Mouse (Mus musculus) embryonic facial prominence, embryonic 10.5 days (tissue): ENCODE data around the gene Tnni2. TPM values are rescaled to one million over a fixed set of nuclear protein-coding genes. Genes with fewer than 3 reads are reported as not detected.

Source experiments
- DNase-seq: peaks from one replicate; pipeline ENCODE4 v3.0.0-alpha.2; 2017; ENCODE audit warnings: low spot score
- H3K27ac ChIP-seq: fragments of 300-500 bp; sonication (generic); replicated peaks from 2 replicates; pipeline ENCODE4 v1.5.1; 2016; ENCODE audit warnings: mild to moderate bottlenecking
- H3K27me3 ChIP-seq: fragments of 300-500 bp; sonication (generic); replicated peaks from 2 replicates; pipeline ENCODE4 v1.6.1; 2016; ENCODE audit warnings: low read depth, mild to moderate bottlenecking; ENCODE audit not compliant: poor library complexity, severe bottlenecking
- H3K36me3 ChIP-seq: fragments of 300-500 bp; sonication (generic); replicated peaks from 2 replicates; pipeline ENCODE4 v1.6.1; 2016; ENCODE audit warnings: mild to moderate bottlenecking, moderate library complexity
- H3K4me1 ChIP-seq: fragments of 300-500 bp; sonication (generic); 2 replicates; pipeline ENCODE4 v1.6.1; 2016
- H3K4me3 ChIP-seq: fragments of 300-500 bp; sonication (generic); 2 replicates; pipeline ENCODE4 v1.5.1; 2016; ENCODE audit warnings: mild to moderate bottlenecking, moderate library complexity
- H3K9me3 ChIP-seq: fragments of 300-500 bp; sonication (generic); 2 replicates; pipeline ENCODE4 v1.6.1; 2016; ENCODE audit warnings: mild to moderate bottlenecking
- WGBS: fragments of 180-500 bp; shearing (Covaris S2); methylation state at CpG from one replicate; pipeline ENCODE4 v1.1.7; 2016; 5-methylcytosine and 5-hydroxymethylcytosine counted together
- polyA plus RNA-seq: library from polyadenylated mRNA; unstranded; fragments of >200 nt; fragmentation: Nextera tagmentation; extraction: Ambion mirVana; gene quantifications from 2 replicates; pipeline ENCODE4 v1.2.1, GENCODE M21; 2016

Gene Tnni2
- polyA plus RNA-seq, 1 experiment from 2014 or later, result 1.7 TPM

DNA sequence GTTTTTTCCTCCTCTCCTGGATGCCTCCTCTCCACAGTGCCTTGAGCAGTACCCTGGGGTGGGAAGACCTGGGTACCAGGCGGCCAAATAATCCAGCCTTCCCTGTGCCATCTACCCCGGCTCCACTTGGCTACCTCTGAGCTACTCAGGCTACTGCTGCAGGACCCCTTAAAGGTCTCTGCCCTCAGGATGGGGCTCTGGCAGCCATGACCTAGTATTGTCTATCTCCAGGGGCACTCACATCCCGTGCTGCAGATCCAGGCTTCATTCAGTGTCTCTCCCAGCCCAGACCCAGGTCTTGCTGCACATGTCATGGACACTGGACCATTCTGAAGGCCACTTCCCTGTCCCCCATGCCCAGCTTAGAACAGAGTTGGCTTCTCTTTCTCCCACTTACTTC, 38.3 kb downstream of the Tnni2 start:
- no peaks in the 10 kb centered on the region for H3K27me3 ChIP-seq
- WGBS, result 87% methylated on average over 3 of the region's 3 CpGs
- peak overlapping the region; percentile 98 for H3K27ac ChIP-seq
- H3K9me3 ChIP-seq, result no peaks in the 10 kb centered on the region
- DNase-seq, result no peak
- H3K36me3 ChIP-seq, result peaks cover 2% of the 10 kb centered on the region; the same call in 1 of the 2 replicates
- H3K4me3 ChIP-seq, result no peak overlapping the region
- H3K4me1 ChIP-seq, result peaks cover 78% of the 10 kb centered on the region

DNA sequence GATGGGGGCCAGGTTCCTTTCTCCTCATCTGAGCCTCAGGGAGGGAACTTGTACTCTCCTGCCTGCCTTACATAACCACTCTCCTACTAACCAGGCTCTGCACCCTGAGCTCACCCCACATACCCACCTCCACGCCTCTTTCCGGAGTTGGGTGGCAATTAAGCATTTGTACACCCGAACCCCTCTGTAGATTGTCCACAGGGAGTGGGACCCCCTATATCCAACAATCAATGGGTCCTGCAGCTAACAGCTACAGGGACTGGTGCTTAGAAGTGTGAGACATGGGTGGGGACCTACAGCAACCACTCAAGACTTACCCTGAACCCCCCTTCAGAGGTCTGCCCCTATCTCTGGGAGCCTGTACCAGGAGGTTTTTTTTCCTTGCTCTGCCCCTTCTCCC, 39.1 kb downstream of the Tnni2 start:
- H3K4me3 ChIP-seq, result no peak overlapping the region
- 94% methylated on average over 3 of the region's 3 CpGs for WGBS
- no peaks in the 10 kb centered on the region for H3K9me3 ChIP-seq
- H3K4me1 ChIP-seq, result peaks cover 76% of the 10 kb centered on the region
- peaks cover 10% of the 10 kb centered on the region; the same call in 1 of the 2 replicates for H3K36me3 ChIP-seq
- H3K27ac ChIP-seq, result peak overlapping the region; percentile 98
- no peaks in the 10 kb centered on the region for H3K27me3 ChIP-seq
- DNase-seq, result no peak

DNA sequence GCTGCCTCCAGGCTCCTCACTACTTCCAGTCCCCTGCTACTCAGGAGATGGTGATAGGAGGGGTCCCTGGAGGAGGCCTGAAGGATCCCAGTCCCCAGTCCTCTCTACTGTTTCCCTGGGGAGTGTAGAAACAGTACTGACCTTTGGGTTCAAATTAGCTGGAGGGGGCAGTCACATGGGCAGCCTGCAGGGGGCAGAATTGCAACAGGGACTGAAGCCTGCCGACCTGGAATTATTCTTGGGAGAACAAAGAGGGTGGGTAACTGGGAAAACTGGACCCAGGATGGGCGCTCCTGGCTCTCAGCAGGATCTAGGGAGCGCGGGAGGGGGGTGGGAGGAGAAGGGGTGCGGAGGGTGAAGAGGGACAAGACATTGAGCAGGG, 39.6 kb downstream of the Tnni2 start:
- Histone ChIP-seq H3K27me3 (no peaks in the 10 kb centered on the region), H3K27ac (peak overlapping the region; percentile 98), H3K36me3 (peaks cover 11% of the 10 kb centered on the region; the same call in 1 of the 2 replicates), H3K4me3 (peak overlapping the region; percentile 49), H3K9me3 (no peaks in the 10 kb centered on the region), H3K4me1 (peaks cover 77% of the 10 kb centered on the region)
- DNase-seq, result peak; percentile 82
- WGBS, result 8% methylated on average over 5 of the region's 5 CpGs

GRCm38 (mm10) chr7:142481568-142482255, 40.1 kb downstream of the Tnni2 start:
- Histone ChIP-seq H3K4me1 (peaks cover 82% of the 10 kb centered on the region), H3K27me3 (no peaks in the 10 kb centered on the region), H3K4me3 (peak overlapping the region; percentile 49), H3K9me3 (no peaks in the 10 kb centered on the region), H3K27ac (peak overlapping the region; percentile 98), H3K36me3 (peaks cover 11% of the 10 kb centered on the region; the same call in 1 of the 2 replicates)
- DNase-seq, result peak; percentile 84
- WGBS, result 2% methylated on average over 22 of the region's 22 CpGs

DNA sequence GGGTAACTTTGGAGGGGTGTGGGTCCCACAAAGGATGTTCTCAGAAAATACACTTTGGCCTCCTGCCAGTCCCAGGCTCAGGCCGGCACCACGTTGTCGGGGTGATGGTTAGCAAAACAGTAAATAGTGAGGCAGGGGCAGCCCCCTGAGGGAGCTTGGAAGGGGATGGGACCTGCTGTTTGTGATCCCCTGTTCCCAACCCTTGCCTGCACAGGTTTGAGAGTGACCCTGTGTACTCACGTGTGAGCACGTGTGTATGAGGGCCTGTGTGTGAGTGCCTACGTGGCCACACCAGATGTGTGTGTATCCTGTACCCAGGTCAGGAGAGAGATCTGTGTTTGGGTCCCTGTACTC, 40.6 kb downstream of the Tnni2 start:
- Histone ChIP-seq H3K27ac (peak overlapping the region; percentile 98), H3K4me3 (peak overlapping the region; percentile 49), H3K9me3 (no peaks in the 10 kb centered on the region), H3K36me3 (peaks cover 11% of the 10 kb centered on the region; the same call in 1 of the 2 replicates), H3K27me3 (no peaks in the 10 kb centered on the region), H3K4me1 (peaks cover 84% of the 10 kb centered on the region)
- WGBS, result 20% methylated on average over 6 of the region's 6 CpGs
- DNase-seq, result peak; percentile 68

DNA sequence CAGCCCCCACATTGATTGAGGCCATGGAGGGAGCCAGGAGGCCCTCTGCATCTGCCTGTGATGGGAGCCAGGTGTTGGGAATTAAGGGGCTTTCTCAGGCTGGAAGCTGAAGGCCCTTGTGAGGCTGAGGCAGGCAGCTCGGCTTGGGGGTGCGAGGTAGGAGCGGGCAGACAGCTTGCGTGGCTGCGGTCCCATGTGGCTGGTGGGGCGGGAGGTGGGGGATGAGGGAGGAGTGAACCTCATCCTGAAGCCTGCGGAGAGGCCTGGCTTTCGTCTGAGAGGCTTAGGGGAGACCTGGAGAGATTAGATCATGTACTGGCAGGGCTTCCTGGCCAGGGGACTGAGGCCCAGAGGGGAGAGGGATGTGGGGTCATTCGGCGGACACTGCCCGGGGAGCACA, 41.5 kb downstream of the Tnni2 start:
- peaks cover 90% of the 10 kb centered on the region for H3K4me1 ChIP-seq
- H3K27ac ChIP-seq, result peak overlapping the region; percentile 98
- H3K36me3 ChIP-seq, result peaks cover 11% of the 10 kb centered on the region; the same call in 1 of the 2 replicates
- WGBS, result 42% methylated on average over 11 of the region's 11 CpGs
- H3K4me3 ChIP-seq, result peak overlapping the region; percentile 49; the same call in 1 of the 2 replicates
- DNase-seq, result peak; percentile 80
- no peaks in the 10 kb centered on the region for H3K9me3 ChIP-seq
- H3K27me3 ChIP-seq, result no peaks in the 10 kb centered on the region

DNA sequence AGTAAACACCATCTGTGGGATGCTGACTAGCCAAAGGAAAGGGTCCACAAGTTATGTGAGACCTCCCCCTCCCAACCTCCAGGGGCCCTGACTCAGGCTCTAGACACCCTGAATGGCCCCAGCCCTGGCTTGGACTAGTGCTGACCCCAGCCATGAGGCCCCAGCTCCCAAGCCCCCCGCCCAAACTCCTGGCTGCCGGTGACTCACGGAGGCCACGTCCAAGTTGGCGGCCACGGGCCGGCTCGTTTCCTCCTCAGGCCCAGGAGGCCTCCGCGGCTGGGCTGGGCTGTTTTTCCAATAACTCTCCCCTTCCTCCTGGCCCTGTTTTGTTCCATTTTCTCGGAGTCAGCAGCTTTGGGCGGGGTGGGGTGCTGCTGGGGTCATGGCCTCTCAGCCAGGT, 43.2 kb downstream of the Tnni2 start:
- H3K4me3 ChIP-seq, result no peak overlapping the region
- H3K9me3 ChIP-seq, result no peaks in the 10 kb centered on the region
- WGBS, result 88% methylated on average over 12 of the region's 12 CpGs
- no peak for DNase-seq
- H3K27ac ChIP-seq, result peak overlapping the region; percentile 98
- no peaks in the 10 kb centered on the region for H3K27me3 ChIP-seq
- peaks cover 84% of the 10 kb centered on the region for H3K4me1 ChIP-seq
- H3K36me3 ChIP-seq, result peaks cover 26% of the 10 kb centered on the region; the same call in 1 of the 2 replicates

GRCm38 (mm10) chr7:142486751-142487162, 45.1 kb downstream of the Tnni2 start:
- no peaks in the 10 kb centered on the region for H3K27me3 ChIP-seq
- peaks cover 68% of the 10 kb centered on the region for H3K4me1 ChIP-seq
- DNase-seq, result no peak
- H3K36me3 ChIP-seq, result peaks cover 40% of the 10 kb centered on the region
- H3K9me3 ChIP-seq, result no peaks in the 10 kb centered on the region
- peak overlapping the region; percentile 98 for H3K27ac ChIP-seq
- H3K4me3 ChIP-seq, result no peak overlapping the region
- 63% methylated on average over 8 of the region's 8 CpGs for WGBS

DNA sequence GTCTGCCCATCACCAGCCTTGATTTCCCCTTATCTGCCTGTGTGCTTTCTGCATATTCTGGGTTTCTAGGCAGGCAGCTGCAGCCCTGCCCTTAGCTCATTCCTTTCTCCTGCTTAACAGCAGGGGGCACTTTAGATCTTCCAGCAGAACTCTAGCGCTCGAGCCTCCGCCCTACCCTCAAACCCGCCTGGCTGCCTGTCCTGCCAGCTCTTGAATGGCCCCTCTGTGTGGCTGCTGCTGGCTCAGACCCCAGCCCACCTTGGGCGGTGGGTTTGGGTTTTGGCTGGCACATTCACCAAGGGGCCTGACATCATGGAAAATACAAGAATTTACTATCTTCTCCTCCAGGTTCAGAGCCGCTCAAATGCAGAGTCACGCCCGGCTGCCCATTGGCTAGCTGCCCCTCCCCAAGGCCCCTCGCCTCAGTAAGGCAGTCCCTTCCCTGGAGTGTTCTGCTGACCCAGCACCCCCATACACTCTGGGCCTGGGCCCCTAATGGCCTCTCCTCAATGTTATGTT, 45.8 kb downstream of the Tnni2 start:
- H3K27me3 ChIP-seq, result no peaks in the 10 kb centered on the region
- WGBS, result 26% methylated on average over 9 of the region's 9 CpGs
- H3K4me3 ChIP-seq, result peak overlapping the region; percentile 11; the same call in 1 of the 2 replicates
- H3K4me1 ChIP-seq, result peaks cover 62% of the 10 kb centered on the region
- peak; percentile 84 for DNase-seq
- peaks cover 40% of the 10 kb centered on the region for H3K36me3 ChIP-seq
- H3K27ac ChIP-seq, result peak overlapping the region; percentile 98
- H3K9me3 ChIP-seq, result no peaks in the 10 kb centered on the region

DNA sequence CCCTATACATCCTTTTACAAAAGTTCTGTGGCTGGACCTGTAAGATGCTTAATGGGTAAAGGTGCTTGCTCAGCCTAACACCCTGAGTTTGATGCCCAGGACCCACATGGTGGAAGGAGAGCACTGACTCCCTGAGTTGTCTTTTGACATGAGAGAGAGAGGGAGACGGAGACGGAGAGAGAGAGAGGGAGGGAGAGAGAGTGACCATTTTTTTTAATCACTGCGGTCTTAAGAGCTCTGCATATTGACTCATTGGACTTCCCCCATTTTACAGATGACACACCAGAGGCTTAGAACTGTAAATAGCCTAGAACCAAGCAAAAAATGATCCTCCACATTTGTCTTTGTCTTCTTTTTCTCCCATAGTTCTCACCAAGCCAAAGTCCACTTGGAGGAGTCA, 46.4 kb downstream of the Tnni2 start:
- peaks cover 40% of the 10 kb centered on the region for H3K36me3 ChIP-seq
- WGBS, result 77% methylated on average over 3 of the region's 3 CpGs
- no peaks in the 10 kb centered on the region for H3K27me3 ChIP-seq
- no peaks in the 10 kb centered on the region for H3K9me3 ChIP-seq
- DNase-seq, result no peak
- peaks cover 58% of the 10 kb centered on the region for H3K4me1 ChIP-seq
- H3K4me3 ChIP-seq, result no peak overlapping the region
- H3K27ac ChIP-seq, result peak overlapping the region; percentile 98

- no peak for DNase-seq
- WGBS, result 89% methylated on average over 8 of the region's 8 CpGs
- Histone ChIP-seq H3K4me1 (peaks cover 15% of the 10 kb centered on the region), H3K27ac (peak overlapping the region; percentile 49), H3K36me3 (peaks cover 31% of the 10 kb centered on the region), H3K9me3 (no peaks in the 10 kb centered on the region), H3K4me3 (no peak overlapping the region), H3K27me3 (no peaks in the 10 kb centered on the region)
These were observed 51.9 kb downstream of the Tnni2 start for GRCm38 (mm10) chr7:142493535-142493934.
